Mouse (Mus musculus) retina, embryonic 14.5 days (tissue): ENCODE measurements at regions not wholly inside any gene's neighbourhood (a gene's known extent, or its start where the extent isn't known, plus 50 kb on each side); places are given as distances from the start of the nearest gene placed in this dataset.

ENCODE experiments used
- DNase-seq: peaks from one replicate; pipeline ENCODE4 v3.0.0-alpha.2; 2015; ENCODE audit warnings: low spot score

DNA sequence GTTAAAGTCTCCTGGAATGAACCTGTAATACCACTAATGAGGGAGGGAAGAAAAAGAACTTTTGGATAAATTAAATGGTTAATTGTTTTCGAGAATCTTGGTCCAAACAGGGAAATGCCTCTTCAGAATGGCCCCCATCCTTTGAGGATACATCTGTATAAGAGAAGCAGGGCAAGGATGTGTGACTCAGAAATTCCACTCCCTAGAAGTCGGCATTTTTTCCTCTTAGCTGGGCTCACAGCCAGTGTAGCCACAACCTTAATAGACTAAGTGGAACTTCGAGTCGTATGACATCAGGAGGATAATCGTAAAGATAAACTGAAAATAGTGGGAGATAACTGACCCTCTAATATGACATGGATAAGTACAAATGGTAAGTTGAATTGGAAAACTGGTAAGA is 56.1 kb upstream of the Cav2 start:
- no peak for DNase-seq

DNA sequence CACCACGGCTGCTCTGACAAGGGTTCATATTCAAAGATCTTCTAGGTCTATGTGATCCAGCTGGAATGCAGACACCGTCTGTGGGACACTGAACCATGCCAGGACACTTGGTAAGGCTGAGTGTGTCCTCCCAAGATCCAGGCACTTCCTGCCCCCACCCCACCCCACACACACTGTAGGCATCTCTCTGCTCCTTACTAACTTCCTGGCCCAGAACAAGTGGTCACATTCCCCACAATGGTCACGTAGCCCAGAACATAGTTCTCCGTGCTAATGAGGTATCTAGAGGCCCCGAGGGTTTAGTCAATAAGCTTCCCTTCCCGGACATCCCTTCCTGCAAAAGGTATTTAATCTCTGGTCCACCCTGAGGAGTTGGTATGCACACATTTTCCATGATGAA is 54.5 kb upstream of the Cav2 start:
- no peak for DNase-seq
